Mouse (Mus musculus): Measurements from ENCODE around the gene Sumf2. TPM values are rescaled to one million over a fixed set of nuclear protein-coding genes. Genes with fewer than 3 reads are reported as not detected.
A peak's percentile ranks its signal among the peaks of the same experiment; 100 is the strongest.
"Not testable (repeated sequence)": the region's sequence is repeated elsewhere in the genome, so short reads cannot be mapped to it uniquely, and the experiment has no call there.

The Sumf2 gene
- polyA plus RNA-seq, 1 experiment: 33.8 TPM

DNA sequence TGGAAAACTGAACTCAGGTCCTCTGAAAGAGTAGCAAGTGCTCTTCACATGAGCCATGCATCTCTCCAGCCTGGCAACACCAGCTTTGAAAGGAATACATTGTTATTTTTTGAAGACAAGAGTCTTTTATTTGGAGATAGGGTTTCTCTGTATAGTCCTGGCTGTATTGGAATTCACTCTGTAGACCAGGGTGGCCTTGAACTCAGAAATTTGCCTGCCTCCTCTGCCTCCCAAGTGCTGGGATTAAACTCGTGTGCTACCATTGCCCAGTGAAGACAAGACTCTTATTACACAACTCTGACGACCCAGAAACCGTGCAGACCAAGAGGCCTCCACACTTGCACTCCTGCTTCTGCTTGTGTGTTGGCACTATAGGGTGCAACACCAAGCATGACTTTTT is 33.1 kb downstream of the Sumf2 start:
- TF ChIP-seq MAX (IDR thresholded peaks at IDR 0.05; ENCODE audit: low read depth): no peak
- no peak for TF ChIP-seq E2F4 (IDR thresholded peaks at IDR 0.05; ENCODE audit: insufficient read depth)
- TF ChIP-seq REST (IDR thresholded peaks at IDR 0.05; ENCODE audit: insufficient read depth, insufficient read length): no peak
- no peak for TF ChIP-seq POLR2AphosphoS2 (IDR thresholded peaks at IDR 0.05; ENCODE audit: insufficient read length, low read depth)
- no peak for TF ChIP-seq USF1 (IDR thresholded peaks at IDR 0.05; ENCODE audit: low read depth)
- TF ChIP-seq SRF (IDR thresholded peaks at IDR 0.05; ENCODE audit: control insufficient read depth, insufficient read length, low read depth): no peak
- TF ChIP-seq TCF12 (IDR thresholded peaks at IDR 0.05; ENCODE audit: insufficient read depth, poor library complexity, severe bottlenecking): no peak
- TF ChIP-seq MYOG (IDR thresholded peaks at IDR 0.05; ENCODE audit: control insufficient read depth in 1 of 3, insufficient read depth in 1 of 3, insufficient read length in 2 of 3, low read depth in 2 of 3): no peak
- TF ChIP-seq CEBPB (IDR thresholded peaks at IDR 0.05; ENCODE audit: insufficient read depth, poor library complexity, severe bottlenecking): no peak
- TF ChIP-seq MYOD1 (IDR thresholded peaks at IDR 0.05; ENCODE audit: control insufficient read depth in 1 of 3, insufficient read length in 2 of 3, low read depth in 2 of 3): no peak
- TF ChIP-seq TCF3 (IDR thresholded peaks at IDR 0.05; ENCODE audit: insufficient read length, low read depth): no peak
- TF ChIP-seq POLR2A (IDR thresholded peaks at IDR 0.05; ENCODE audit: insufficient read length, low read depth): no peak
- H3K36me3 ChIP-seq (ENCODE audit: control insufficient read depth, insufficient read depth): peaks cover 33% of the 10 kb centered on the region
- no peaks in the 10 kb centered on the region for H3K27me3 ChIP-seq (ENCODE audit: control insufficient read depth, insufficient read depth, insufficient read length)
- no peak overlapping the region for H3ac ChIP-seq (ENCODE audit: control insufficient read depth, insufficient read length)
- H3K4me3 ChIP-seq: no peak overlapping the region
- H3K4me2 ChIP-seq (ENCODE audit: low read depth): no peak overlapping the region
- H3K79me2 ChIP-seq (ENCODE audit: control insufficient read depth, insufficient read depth): peaks cover 9% of the 10 kb centered on the region

DNA sequence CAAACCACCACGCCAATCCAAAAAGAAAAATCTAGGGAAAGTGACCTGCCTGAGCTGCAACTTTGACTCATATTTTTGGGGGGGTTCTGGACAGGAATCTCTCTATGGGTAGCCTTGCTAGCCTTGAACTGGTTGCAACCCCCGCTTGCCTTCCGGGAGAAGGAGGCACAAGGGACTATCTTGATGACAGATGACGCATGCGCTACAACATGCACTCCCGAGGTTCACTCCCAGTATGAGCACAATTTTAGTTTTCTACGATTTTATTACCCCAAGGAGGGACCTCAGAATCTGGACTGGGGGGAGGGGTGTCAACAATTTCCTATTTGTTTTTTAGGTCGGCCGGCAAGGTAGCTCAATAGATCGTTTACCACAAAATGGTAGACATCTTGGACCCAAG is 39.5 kb downstream of the Sumf2 start:
- no peak for TF ChIP-seq USF1 (IDR thresholded peaks at IDR 0.05; ENCODE audit: low read depth)
- no peak for TF ChIP-seq E2F4 (IDR thresholded peaks at IDR 0.05; ENCODE audit: insufficient read depth)
- TF ChIP-seq POLR2AphosphoS2 (IDR thresholded peaks at IDR 0.05; ENCODE audit: insufficient read length, low read depth): no peak
- no peak for TF ChIP-seq SRF (IDR thresholded peaks at IDR 0.05; ENCODE audit: control insufficient read depth, insufficient read length, low read depth)
- no peak for TF ChIP-seq TCF12 (IDR thresholded peaks at IDR 0.05; ENCODE audit: insufficient read depth, poor library complexity, severe bottlenecking)
- TF ChIP-seq MAX (IDR thresholded peaks at IDR 0.05; ENCODE audit: low read depth): no peak
- TF ChIP-seq TCF3 (IDR thresholded peaks at IDR 0.05; ENCODE audit: insufficient read length, low read depth): no peak
- no peak for TF ChIP-seq POLR2A (IDR thresholded peaks at IDR 0.05; ENCODE audit: insufficient read length, low read depth)
- Histone ChIP-seq H3K27me3 (ENCODE audit: control insufficient read depth, insufficient read depth, insufficient read length) (no peaks in the 10 kb centered on the region), H3K4me2 (ENCODE audit: low read depth) (peak overlapping the region; percentile 97), H3K4me3 (peak overlapping the region; percentile 80), H3ac (ENCODE audit: control insufficient read depth, insufficient read length) (peak overlapping the region; percentile 42), H3K36me3 (ENCODE audit: control insufficient read depth, insufficient read depth) (peaks cover 26% of the 10 kb centered on the region), H3K79me2 (ENCODE audit: control insufficient read depth, insufficient read depth) (peaks cover 29% of the 10 kb centered on the region)

GRCm38 (mm10) chr5:129886911-129887636 is 40.3 kb downstream of the Sumf2 start, which contains the start of gene Chchd2:
Gene Chchd2, minus strand, starts transcription at chr5:129887470.
- TF ChIP-seq CEBPB (IDR thresholded peaks at IDR 0.05; ENCODE audit: insufficient read depth, poor library complexity, severe bottlenecking) (0 out of 2 replicates have a peak, but pooled peaks have one; percentile 2), POLR2A (IDR thresholded peaks at IDR 0.05; ENCODE audit: insufficient read length, low read depth) (peak; percentile 47), SRF (IDR thresholded peaks at IDR 0.05; ENCODE audit: control insufficient read depth, insufficient read length, low read depth) (no peak), MAX (IDR thresholded peaks at IDR 0.05; ENCODE audit: low read depth) (peak; percentile 17), POLR2AphosphoS2 (IDR thresholded peaks at IDR 0.05; ENCODE audit: insufficient read length, low read depth) (no peak), TCF12 (IDR thresholded peaks at IDR 0.05; ENCODE audit: insufficient read depth, poor library complexity, severe bottlenecking) (no peak), E2F4 (IDR thresholded peaks at IDR 0.05; ENCODE audit: insufficient read depth) (no peak)
- Histone ChIP-seq H3K4me3 (peak within 1 kb of the TSS; percentile 80), H3K27me3 (ENCODE audit: control insufficient read depth, insufficient read depth, insufficient read length) (no peaks in the 10 kb centered on the region), H3ac (ENCODE audit: control insufficient read depth, insufficient read length) (peak within 1 kb of the TSS; percentile 42), H3K36me3 (ENCODE audit: control insufficient read depth, insufficient read depth) (peaks cover 19% of the 10 kb centered on the region), H3K4me2 (ENCODE audit: low read depth) (peak within 1 kb of the TSS; percentile 97), H3K79me2 (ENCODE audit: control insufficient read depth, insufficient read depth) (peaks cover 29% of the 10 kb centered on the region)

- H3K36me3 ChIP-seq (ENCODE audit: control insufficient read depth, insufficient read depth); H3ac ChIP-seq (ENCODE audit: control insufficient read depth, insufficient read length); H3K4me2 ChIP-seq (ENCODE audit: low read depth); H3K4me3 ChIP-seq; H3K27me3 ChIP-seq (ENCODE audit: control insufficient read depth, insufficient read depth, insufficient read length): not testable (repeated sequence)
- peaks cover 16% of the 10 kb centered on the region for H3K79me2 ChIP-seq (ENCODE audit: control insufficient read depth, insufficient read depth)
Measured at GRCm38 (mm10) chr5:129890390-129890789, 43.6 kb downstream of the Sumf2 start.

- H3K4me3 ChIP-seq: peak within 1 kb of the TSS; percentile 35
- no peaks in the 10 kb centered on the region for H3K79me2 ChIP-seq (ENCODE audit: control insufficient read depth, insufficient read depth)
- no peak within 1 kb of the TSS for H3ac ChIP-seq (ENCODE audit: control insufficient read depth, insufficient read length)
- peaks cover 5% of the 10 kb centered on the region for H3K27me3 ChIP-seq (ENCODE audit: control insufficient read depth, insufficient read depth, insufficient read length)
- H3K36me3 ChIP-seq (ENCODE audit: control insufficient read depth, insufficient read depth): no peaks in the 10 kb centered on the region
- peak within 1 kb of the TSS; percentile 95 for H3K4me2 ChIP-seq (ENCODE audit: low read depth)
- TF ChIP-seq MYOG (IDR thresholded peaks at IDR 0.05; ENCODE audit: control insufficient read depth in 1 of 3, insufficient read depth in 1 of 3, insufficient read length in 2 of 3, low read depth in 2 of 3): no peak
- TF ChIP-seq REST (IDR thresholded peaks at IDR 0.05; ENCODE audit: insufficient read depth, insufficient read length): no peak
- peak; percentile 48 for TF ChIP-seq POLR2A (IDR thresholded peaks at IDR 0.05; ENCODE audit: insufficient read length, low read depth)
- TF ChIP-seq TCF3 (IDR thresholded peaks at IDR 0.05; ENCODE audit: insufficient read length, low read depth): no peak
- no peak for TF ChIP-seq POLR2AphosphoS2 (IDR thresholded peaks at IDR 0.05; ENCODE audit: insufficient read length, low read depth)
- TF ChIP-seq MAX (IDR thresholded peaks at IDR 0.05; ENCODE audit: low read depth): no peak
- TF ChIP-seq TCF12 (IDR thresholded peaks at IDR 0.05; ENCODE audit: insufficient read depth, poor library complexity, severe bottlenecking): no peak
Measured at GRCm38 (mm10) chr5:129895198-129896088, 48.7 kb downstream of the Sumf2 start, which contains the start of gene Zbed5. Gene Zbed5, plus strand, starts transcription at chr5:129895723.

Measured in myocyte (in vitro differentiated cells).